Mouse (Mus musculus) ES-E14 (cell line): ENCODE results near the gene Magix.

ENCODE experiments used
- HCFC1 ChIP-seq: IDR thresholded peaks from 2 replicates; pipeline ENCODE4 v1.6.1; 2012; ENCODE audit warnings: low read length, inconsistent platforms, borderline replicate concordance; ENCODE audit not compliant: insufficient read depth
- ZC3H11A ChIP-seq: IDR thresholded peaks from 2 replicates; pipeline ENCODE4 v1.6.1; 2012; ENCODE audit warnings: low read depth, mild to moderate bottlenecking, inconsistent platforms, low read length, borderline replicate concordance
- ZNF384 ChIP-seq: IDR thresholded peaks from 2 replicates; pipeline ENCODE4 v1.6.1; 2012; ENCODE audit warnings: low read depth, low read length, inconsistent platforms

DNA sequence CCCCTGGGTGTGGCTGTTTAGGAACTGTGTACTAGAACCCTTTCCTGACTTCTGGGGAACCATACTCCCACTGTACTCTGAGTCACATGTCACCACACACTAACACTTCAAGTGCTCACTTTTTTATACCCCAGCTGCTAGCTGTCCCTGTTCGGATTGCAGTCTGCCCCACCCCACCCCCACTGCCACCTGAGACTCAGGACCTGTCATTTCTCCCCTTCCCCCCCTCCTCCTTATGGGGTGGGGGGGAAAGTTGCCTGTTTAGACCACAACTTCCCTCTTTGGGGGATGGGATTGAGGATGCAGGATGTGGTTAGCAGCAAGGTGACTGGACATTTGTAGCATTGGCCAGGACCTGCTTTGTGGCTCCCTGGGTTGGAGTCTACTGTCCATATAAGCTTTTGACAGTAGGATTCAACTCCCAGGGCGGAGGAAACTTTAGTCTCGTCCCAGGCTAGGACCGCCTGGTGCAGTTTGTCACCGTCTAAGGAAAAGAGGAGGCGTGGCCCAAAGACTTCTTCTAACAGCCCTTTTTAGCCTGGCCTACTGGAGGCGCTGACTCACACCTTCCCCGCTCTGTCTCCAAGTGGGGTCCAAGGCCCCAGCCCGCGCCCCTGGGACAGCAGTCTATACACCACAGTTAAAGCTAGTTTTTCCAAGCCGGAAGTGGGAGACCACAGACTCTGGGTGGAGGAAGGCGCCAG lies 7.3 kb downstream of the Magix start:
- no peak for TF ChIP-seq ZNF384
- TF ChIP-seq HCFC1: no peak
- TF ChIP-seq ZC3H11A: no peak
